Mouse (Mus musculus): Measurements from ENCODE around the gene Syngr1. TPM values are rescaled to one million over a fixed set of nuclear protein-coding genes. Genes with fewer than 3 reads are reported as not detected.

Syngr1 gene
- polyA plus RNA-seq, 1 experiment: 62.1 TPM

Other genes starting within 250 kb of the Syngr1 start
- 59.2 and 62.1 TPM in 2 replicates for gene Apobec3, start 199.7 kb upstream of the Syngr1 start, polyA plus RNA-seq (2012; rRNA removed)
- gene Cbx7, start 120.2 kb upstream of the Syngr1 start, polyA plus RNA-seq (2012; rRNA removed): 57.3 and 57.6 TPM in 2 replicates
- 12.3 and 14.5 TPM in 2 replicates for gene Pdgfb, start 76.4 kb upstream of the Syngr1 start, polyA plus RNA-seq (2012; rRNA removed)
- gene Rpl3, start 534 bp downstream of the Syngr1 start, polyA plus RNA-seq (2012; rRNA removed): 1,075 and 1,270 TPM in 2 replicates
- gene Tab1, start 41.8 kb downstream of the Syngr1 start, polyA plus RNA-seq (2012; rRNA removed): 33.5 and 36.7 TPM in 2 replicates
- gene Mgat3, start 82.4 kb downstream of the Syngr1 start, polyA plus RNA-seq (2012; rRNA removed): 62.9 and 73.1 TPM in 2 replicates
- gene Mief1, start 142.7 kb downstream of the Syngr1 start, polyA plus RNA-seq (2012; rRNA removed): 10.6 and 15.1 TPM in 2 replicates
- not detected in 2 replicates for gene AC140267.1, start 144.5 kb downstream of the Syngr1 start, polyA plus RNA-seq (2012; rRNA removed)
- gene Atf4, start 163.8 kb downstream of the Syngr1 start, polyA plus RNA-seq (2012; rRNA removed): 211 and 346 TPM in 2 replicates
- gene Rps19bp1, start 173.0 kb downstream of the Syngr1 start, polyA plus RNA-seq (2012; rRNA removed): 27.1 and 30.9 TPM in 2 replicates
- gene Cacna1i, start 195.9 kb downstream of the Syngr1 start, polyA plus RNA-seq (2012; rRNA removed): 0.01 and 0.03 TPM in 2 replicates